Mouse (Mus musculus): ENCODE data around the gene Arhgef9. TPM values are rescaled to one million over a fixed set of nuclear protein-coding genes. Genes with fewer than 3 reads are reported as not detected.

Gene Arhgef9
- polyA plus RNA-seq, 2 experiments from 2014 or later: 0.48 to 0.82 TPM

Other genes with a start within 250 kb of the Arhgef9 start
- gene Spin4, start 170.2 kb downstream of the Arhgef9 start, polyA plus RNA-seq (2017; shearing (Covaris generic)): under 1 TPM; 0.14 to 0.52 TPM
- gene Amer1, start 248.0 kb upstream of the Arhgef9 start, polyA plus RNA-seq (2017; shearing (Covaris generic)): 10 to 100 TPM in 1 of 2 experiments, 1 to 10 TPM in 1; 7.8 to 10.2 TPM